Mouse (Mus musculus): ENCODE data around the gene Crp. TPM values are rescaled to one million over a fixed set of nuclear protein-coding genes. Genes with fewer than 3 reads are reported as not detected.
A peak's percentile ranks its signal among the peaks of the same experiment; 100 is the strongest.

Crp gene
- polyA plus RNA-seq, 1 experiment from 2014 or later: 0.35 TPM

DNA sequence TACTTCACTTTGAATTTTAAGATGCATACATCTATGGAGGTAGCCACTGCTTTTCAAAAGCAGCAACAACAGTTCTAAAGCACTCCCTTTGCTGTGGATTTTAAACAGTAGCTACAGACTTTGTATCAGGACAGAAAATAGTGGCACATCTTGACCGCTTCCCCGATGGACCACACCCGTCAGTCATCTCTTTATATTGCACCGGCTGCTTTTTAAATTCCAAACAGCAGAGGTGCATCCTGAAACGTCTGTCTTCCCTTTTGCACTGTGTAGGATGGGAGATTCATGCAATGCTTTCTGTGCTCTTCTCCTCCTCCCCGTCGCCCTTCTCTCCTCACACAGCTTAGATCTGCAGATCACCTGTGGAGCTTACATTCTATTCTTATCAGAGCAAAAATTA is 57.3 kb downstream of the Crp start:
- 77% methylated on average over 7 of the region's 7 CpGs for WGBS
- H3K9ac ChIP-seq (replicated peaks): no peak overlapping the region
- no peak overlapping the region for H3K4me2 ChIP-seq
- H3K9me3 ChIP-seq (replicated peaks): no peaks in the 10 kb centered on the region
- H3K27me3 ChIP-seq (replicated peaks): no peaks in the 10 kb centered on the region
- H3K27ac ChIP-seq (replicated peaks): no peak overlapping the region
- no peak for ATAC-seq (ENCODE audit: low FRiP score)
- no peak overlapping the region for H3K4me3 ChIP-seq (replicated peaks)
- no peaks in the 10 kb centered on the region for H3K4me1 ChIP-seq
- no peaks in the 10 kb centered on the region for H3K36me3 ChIP-seq

DNA sequence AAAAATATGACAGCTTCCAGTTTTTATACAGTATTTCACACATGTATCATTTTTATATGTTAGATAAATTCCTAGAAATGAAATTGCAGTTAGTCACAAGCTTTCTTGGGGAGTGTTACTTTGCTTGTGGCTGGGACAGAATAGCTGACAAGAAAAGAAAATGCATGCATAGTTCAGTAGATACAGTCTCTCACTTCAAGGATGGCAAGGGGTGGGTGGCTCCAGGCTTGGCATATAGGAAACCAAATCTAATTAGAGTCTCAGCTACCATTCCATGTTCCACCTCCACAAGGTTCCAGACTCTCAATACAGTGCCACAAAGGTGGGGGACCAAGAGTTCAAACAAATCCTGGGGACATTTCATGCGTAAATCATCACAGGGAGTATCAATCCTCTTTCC is 61.7 kb downstream of the Crp start:
- Histone ChIP-seq H3K9ac (replicated peaks) (no peak overlapping the region), H3K9me3 (replicated peaks) (no peaks in the 10 kb centered on the region), H3K36me3 (no peaks in the 10 kb centered on the region), H3K4me2 (no peak overlapping the region), H3K27ac (replicated peaks) (no peak overlapping the region), H3K27me3 (replicated peaks) (no peaks in the 10 kb centered on the region), H3K4me1 (no peaks in the 10 kb centered on the region), H3K4me3 (replicated peaks) (no peak overlapping the region)
- no peak for ATAC-seq (ENCODE audit: low FRiP score)
- WGBS: 91% methylated on average over 1 of the region's 1 CpGs

GRCm38 (mm10) chr1:172779195-172779594 is 81.3 kb downstream of the Crp start:
- Histone ChIP-seq H3K4me1 (no peaks in the 10 kb centered on the region), H3K27me3 (replicated peaks) (no peaks in the 10 kb centered on the region), H3K36me3 (no peaks in the 10 kb centered on the region), H3K9me3 (replicated peaks) (no peaks in the 10 kb centered on the region), H3K4me3 (replicated peaks) (no peak overlapping the region), H3K27ac (replicated peaks) (no peak overlapping the region), H3K4me2 (no peak overlapping the region), H3K9ac (replicated peaks) (no peak overlapping the region)
- 63% methylated on average over 5 of the region's 5 CpGs for WGBS
- ATAC-seq (ENCODE audit: low FRiP score): no peak

- WGBS: 90% methylated on average over 2 of the region's 2 CpGs
Observed at GRCm38 (mm10) chr1:172785322-172785721, 87.5 kb downstream of the Crp start.

DNA sequence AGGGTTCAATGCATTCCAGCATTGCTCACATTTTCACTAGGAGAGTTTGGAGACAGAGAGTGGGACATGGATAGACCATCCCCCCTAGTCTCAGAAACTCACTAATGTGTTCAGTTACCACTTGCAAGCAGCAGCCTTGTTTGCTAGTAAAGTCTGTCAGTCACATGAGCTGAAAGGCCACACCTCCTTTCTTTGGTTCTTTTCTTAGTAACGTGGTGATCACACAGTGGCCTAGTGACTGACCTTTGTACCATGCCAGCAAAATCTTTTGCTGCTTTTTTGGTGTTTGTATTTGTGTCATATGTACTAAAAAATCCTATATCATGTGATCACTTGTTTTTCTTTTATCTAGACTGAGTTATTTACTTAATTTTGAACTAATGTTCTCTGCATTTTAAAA is 88.0 kb downstream of the Crp start:
- H3K9ac ChIP-seq (replicated peaks): no peak overlapping the region
- no peaks in the 10 kb centered on the region for H3K27me3 ChIP-seq (replicated peaks)
- H3K4me3 ChIP-seq (replicated peaks): no peak overlapping the region
- WGBS: 13% methylated on average over 1 of the region's 1 CpGs
- no peaks in the 10 kb centered on the region for H3K9me3 ChIP-seq (replicated peaks)
- no peaks in the 10 kb centered on the region for H3K36me3 ChIP-seq
- ATAC-seq (ENCODE audit: low FRiP score): no peak
- H3K4me1 ChIP-seq: no peaks in the 10 kb centered on the region
- no peak overlapping the region for H3K27ac ChIP-seq (replicated peaks)
- H3K4me2 ChIP-seq: no peak overlapping the region

More at GRCm38 (mm10) chr1:172785322-172785721, 87.5 kb downstream of the Crp start:
- H3K27me3 ChIP-seq (replicated peaks): no peaks in the 10 kb centered on the region
- ATAC-seq (ENCODE audit: low FRiP score): no peak
- no peaks in the 10 kb centered on the region for H3K36me3 ChIP-seq
- no peak overlapping the region for H3K9ac ChIP-seq (replicated peaks)
- no peak overlapping the region for H3K27ac ChIP-seq (replicated peaks)
- H3K4me3 ChIP-seq (replicated peaks): no peak overlapping the region
- H3K9me3 ChIP-seq (replicated peaks): no peaks in the 10 kb centered on the region
- no peaks in the 10 kb centered on the region for H3K4me1 ChIP-seq
- no peak overlapping the region for H3K4me2 ChIP-seq

- Histone ChIP-seq H3K27me3 (replicated peaks) (no peaks in the 10 kb centered on the region), H3K9me3 (replicated peaks) (no peaks in the 10 kb centered on the region), H3K4me1 (no peaks in the 10 kb centered on the region), H3K4me3 (replicated peaks) (no peak overlapping the region), H3K9ac (replicated peaks) (no peak overlapping the region), H3K36me3 (no peaks in the 10 kb centered on the region), H3K27ac (replicated peaks) (no peak overlapping the region), H3K4me2 (no peak overlapping the region)
- no peak for ATAC-seq (ENCODE audit: low FRiP score)
- 93% methylated on average over 2 of the region's 2 CpGs for WGBS
Observed at GRCm38 (mm10) chr1:172828975-172829374, 131.1 kb downstream of the Crp start.

- Histone ChIP-seq H3K4me3 (replicated peaks) (no peak overlapping the region), H3K27ac (replicated peaks) (no peak overlapping the region), H3K9ac (replicated peaks) (no peak overlapping the region), H3K36me3 (no peaks in the 10 kb centered on the region), H3K4me2 (no peak overlapping the region), H3K27me3 (replicated peaks) (no peaks in the 10 kb centered on the region), H3K4me1 (no peaks in the 10 kb centered on the region), H3K9me3 (replicated peaks) (no peaks in the 10 kb centered on the region)
- ATAC-seq (ENCODE audit: low FRiP score): no peak
- 27% methylated on average over 2 of the region's 2 CpGs for WGBS
Observed at GRCm38 (mm10) chr1:172847044-172847761, 149.3 kb downstream of the Crp start.

- Histone ChIP-seq H3K27me3 (replicated peaks) (no peaks in the 10 kb centered on the region), H3K9me3 (replicated peaks) (no peaks in the 10 kb centered on the region), H3K9ac (replicated peaks) (no peak overlapping the region), H3K4me1 (no peaks in the 10 kb centered on the region), H3K36me3 (no peaks in the 10 kb centered on the region), H3K4me2 (no peak overlapping the region), H3K27ac (replicated peaks) (no peak overlapping the region), H3K4me3 (replicated peaks) (no peak overlapping the region)
- 65% methylated on average over 2 of the region's 2 CpGs for WGBS
- peak; percentile 55; the same call in 1 of the 2 replicates for ATAC-seq (ENCODE audit: low FRiP score)
Observed at GRCm38 (mm10) chr1:172848171-172848570, 150.3 kb downstream of the Crp start.

DNA sequence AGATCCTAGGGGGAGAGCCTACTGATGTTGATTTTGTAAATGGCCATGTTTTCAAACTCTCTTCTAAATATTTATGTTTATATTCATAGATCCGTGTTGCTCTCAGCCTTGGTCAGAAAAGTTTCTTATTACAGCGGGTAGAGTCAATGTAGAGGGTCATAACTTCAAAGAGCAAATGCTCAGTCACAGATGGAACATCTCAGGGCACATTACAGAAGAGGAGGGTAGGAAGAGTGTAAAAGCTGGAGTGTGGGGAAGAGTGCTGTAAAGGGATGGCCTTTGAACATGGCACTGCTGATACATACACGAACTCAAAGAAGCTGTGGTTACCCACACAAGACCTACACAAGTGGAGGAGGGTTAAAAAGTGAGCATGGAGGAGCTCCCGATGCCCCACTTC is 177.4 kb downstream of the Crp start:
- Histone ChIP-seq H3K27me3 (replicated peaks) (no peaks in the 10 kb centered on the region), H3K9ac (replicated peaks) (no peak overlapping the region), H3K4me2 (no peak overlapping the region), H3K4me1 (no peaks in the 10 kb centered on the region), H3K9me3 (replicated peaks) (no peaks in the 10 kb centered on the region), H3K36me3 (no peaks in the 10 kb centered on the region), H3K27ac (replicated peaks) (no peak overlapping the region), H3K4me3 (replicated peaks) (no peak overlapping the region)
- ATAC-seq (ENCODE audit: low FRiP score): no peak
- WGBS: 90% methylated on average over 4 of the region's 4 CpGs

DNA sequence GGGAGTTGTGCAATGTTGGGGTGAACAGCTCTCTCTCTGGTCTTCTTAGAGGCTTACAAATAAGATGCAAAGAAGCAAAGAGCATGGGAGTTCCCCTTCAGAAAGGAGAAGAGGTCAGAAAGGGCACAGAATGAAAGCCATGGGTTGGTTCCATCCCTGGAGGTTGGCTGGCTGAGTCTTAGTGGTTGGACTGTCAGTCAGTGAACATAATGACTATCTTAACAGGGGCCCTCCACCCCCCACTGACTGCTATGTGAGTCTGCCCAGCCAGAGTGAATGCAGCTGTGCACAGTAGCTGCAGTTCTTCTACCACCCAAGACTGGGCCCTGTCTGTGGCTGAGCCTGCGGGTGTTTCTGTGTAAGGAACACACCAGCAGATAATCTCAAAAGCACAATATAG is 178.8 kb downstream of the Crp start:
- no peak for ATAC-seq (ENCODE audit: low FRiP score)
- Histone ChIP-seq H3K4me1 (no peaks in the 10 kb centered on the region), H3K27ac (replicated peaks) (no peak overlapping the region), H3K9me3 (replicated peaks) (no peaks in the 10 kb centered on the region), H3K36me3 (no peaks in the 10 kb centered on the region), H3K4me2 (no peak overlapping the region), H3K27me3 (replicated peaks) (no peaks in the 10 kb centered on the region), H3K9ac (replicated peaks) (no peak overlapping the region), H3K4me3 (replicated peaks) (no peak overlapping the region)
- WGBS: 69% methylated on average over 1 of the region's 1 CpGs
